Mouse (Mus musculus) liver, adult 2 months (tissue): ENCODE results near the gene Fgf18.

Experiments used
- CTCF ChIP-seq: fragments of 200-500 bp; IDR thresholded peaks from 2 replicates; pipeline ENCODE4 v1.5.1; 2011; ENCODE audit warnings: low read depth, low read length, control low read depth
- POLR2A ChIP-seq: fragments of 200-500 bp; IDR thresholded peaks from 2 replicates; pipeline ENCODE4 v1.6.1; 2011; ENCODE audit warnings: low read length, control low read depth; ENCODE audit not compliant: insufficient read depth; ENCODE audit errors: extremely low read depth

DNA sequence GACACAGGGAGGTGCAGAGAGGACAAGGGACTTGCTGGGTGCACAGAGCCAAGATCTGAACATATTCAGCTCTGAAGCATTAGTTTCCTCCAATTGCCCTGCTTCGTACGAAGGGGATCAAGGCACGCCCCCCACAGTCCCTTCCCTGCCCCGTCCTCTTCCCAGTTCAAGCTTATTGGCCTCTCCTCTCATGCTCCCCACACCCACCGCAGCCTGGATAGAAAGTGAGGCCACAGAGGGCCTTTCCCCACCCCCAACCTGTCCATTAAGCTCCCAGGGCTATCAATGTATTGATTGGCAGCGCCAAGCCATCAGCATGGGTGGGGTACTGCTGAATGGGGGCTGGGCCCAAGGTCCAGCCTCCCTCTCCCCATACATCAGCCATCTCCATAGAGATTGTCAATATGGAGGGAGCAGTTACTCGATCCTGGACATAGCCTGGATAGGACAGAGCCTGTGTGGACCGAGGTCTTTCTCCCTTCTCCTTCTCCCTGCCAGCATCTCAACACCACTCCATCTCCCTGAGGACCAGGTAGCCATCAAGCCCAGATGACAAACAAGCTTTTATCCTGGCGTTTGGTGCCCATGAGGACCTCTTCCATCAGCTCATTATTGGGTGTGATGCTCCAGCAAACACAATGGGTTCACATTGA, 7.6 kb downstream of the Fgf18 start:
- TF ChIP-seq CTCF: no peak
- no peak for TF ChIP-seq POLR2A
